Mouse (Mus musculus): ENCODE data around the gene Hdac9. TPM values are rescaled to one million over a fixed set of nuclear protein-coding genes. Genes with fewer than 3 reads are reported as not detected.
"Not testable (repeated sequence)": the region's sequence is repeated elsewhere in the genome, so short reads cannot be mapped to it uniquely, and the experiment has no call there.

Gene Hdac9
- polyA plus RNA-seq, 1 experiment from 2014 or later = 8.8 TPM

DNA sequence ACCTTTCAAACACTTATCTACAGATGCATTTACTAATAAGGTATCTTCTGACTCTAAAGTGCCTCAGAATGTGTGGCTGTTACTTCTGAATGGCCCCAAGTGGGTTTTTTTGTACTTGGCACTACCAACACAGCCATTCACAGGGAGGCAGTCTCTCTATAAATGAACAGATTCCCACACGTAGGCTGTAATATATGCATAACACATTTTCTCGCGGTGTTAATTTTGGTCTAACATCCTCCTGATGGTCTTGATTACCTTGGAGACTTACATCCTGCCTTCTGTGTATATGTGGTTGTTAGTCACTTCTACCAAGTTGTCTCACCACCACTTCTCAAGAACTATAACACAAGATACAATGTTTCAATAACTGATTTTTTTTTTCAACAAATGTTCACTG lies 419.2 kb downstream of the Hdac9 start:
- Histone ChIP-seq H3K27ac (no peak overlapping the region), H3K4me2 (replicated peaks) (no peak overlapping the region), H3K4me3 (no peak overlapping the region), H3K4me1 (no peaks in the 10 kb centered on the region), H3K9me3 (no peaks in the 10 kb centered on the region), H3K9ac (no peak overlapping the region), H3K27me3 (replicated peaks) (no peaks in the 10 kb centered on the region), H3K36me3 (no peaks in the 10 kb centered on the region)
- no peak for ATAC-seq (ENCODE audit: low FRiP score, low read depth)
- 83% methylated on average over 3 of the region's 3 CpGs for WGBS

GRCm38 (mm10) chr12:34495940-34496339 lies 421.0 kb downstream of the Hdac9 start:
- no peaks in the 10 kb centered on the region for H3K9me3 ChIP-seq
- no peak for ATAC-seq (ENCODE audit: low FRiP score, low read depth)
- H3K4me3 ChIP-seq = no peak overlapping the region
- H3K9ac ChIP-seq = no peak overlapping the region
- H3K4me1 ChIP-seq = no peaks in the 10 kb centered on the region
- no peaks in the 10 kb centered on the region for H3K36me3 ChIP-seq
- H3K27me3 ChIP-seq (replicated peaks) = no peaks in the 10 kb centered on the region
- 57% methylated on average over 3 of the region's 3 CpGs for WGBS
- H3K4me2 ChIP-seq (replicated peaks) = no peak overlapping the region
- H3K27ac ChIP-seq = no peak overlapping the region

- H3K9ac ChIP-seq = no peak overlapping the region
- no peak overlapping the region for H3K27ac ChIP-seq
- no peaks in the 10 kb centered on the region for H3K36me3 ChIP-seq
- ATAC-seq (ENCODE audit: low FRiP score, low read depth) = no peak
- H3K4me1 ChIP-seq = no peaks in the 10 kb centered on the region
- no peak overlapping the region for H3K4me3 ChIP-seq
- H3K9me3 ChIP-seq = no peaks in the 10 kb centered on the region
- no peak overlapping the region for H3K4me2 ChIP-seq (replicated peaks)
- H3K27me3 ChIP-seq (replicated peaks) = no peaks in the 10 kb centered on the region
Measured at GRCm38 (mm10) chr12:34489629-34490028, 427.3 kb downstream of the Hdac9 start.

GRCm38 (mm10) chr12:34487666-34488065 lies 429.2 kb downstream of the Hdac9 start:
- 90% methylated on average over 1 of the region's 1 CpGs for WGBS
- Histone ChIP-seq H3K36me3 (no peaks in the 10 kb centered on the region), H3K27me3 (replicated peaks) (no peaks in the 10 kb centered on the region), H3K4me1 (no peaks in the 10 kb centered on the region), H3K4me3 (no peak overlapping the region), H3K9ac (no peak overlapping the region), H3K9me3 (no peaks in the 10 kb centered on the region), H3K27ac (no peak overlapping the region), H3K4me2 (replicated peaks) (no peak overlapping the region)
- no peak for ATAC-seq (ENCODE audit: low FRiP score, low read depth)

DNA sequence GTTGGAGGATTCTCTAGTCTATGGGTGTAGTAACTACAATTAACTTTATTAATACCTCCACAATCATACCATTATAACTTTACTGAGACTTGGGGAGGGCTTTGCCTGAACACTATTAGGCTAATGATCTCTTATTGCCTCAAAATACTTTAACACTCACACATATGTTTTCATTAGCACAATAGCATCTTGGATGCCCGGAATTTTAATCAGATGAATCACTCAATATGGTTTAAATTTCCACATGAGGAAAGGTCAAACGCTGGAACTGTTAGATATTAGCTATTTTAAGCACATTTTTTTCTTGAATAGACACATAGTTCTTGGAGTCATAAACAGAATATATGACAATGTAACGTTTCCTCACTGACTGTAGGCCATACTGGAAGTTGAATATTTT lies 429.9 kb downstream of the Hdac9 start:
- 76% methylated on average over 3 of the region's 3 CpGs for WGBS

DNA sequence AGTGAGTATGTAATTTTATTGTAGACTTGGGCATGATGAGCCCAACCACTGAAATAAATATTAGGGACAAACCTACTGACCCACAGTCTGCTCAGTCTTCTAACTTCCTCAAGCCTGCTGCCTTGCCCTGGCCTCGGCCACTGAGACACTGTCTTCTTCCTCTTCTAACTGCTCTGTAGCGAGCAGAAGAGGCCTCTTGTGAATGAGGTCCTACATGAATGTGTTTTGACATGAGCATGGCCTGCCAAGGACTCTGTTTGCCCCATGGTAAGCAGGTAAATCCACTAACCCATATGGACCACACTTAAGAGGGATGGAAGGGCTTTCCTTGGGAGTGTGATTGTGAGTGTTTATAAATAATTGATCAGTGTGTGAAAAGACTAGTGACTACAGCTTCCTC lies 430.9 kb downstream of the Hdac9 start:
- Histone ChIP-seq H3K4me3 (no peak overlapping the region), H3K36me3 (no peaks in the 10 kb centered on the region), H3K4me1 (no peaks in the 10 kb centered on the region), H3K9me3 (no peaks in the 10 kb centered on the region), H3K4me2 (replicated peaks) (no peak overlapping the region), H3K27ac (no peak overlapping the region), H3K27me3 (replicated peaks) (no peaks in the 10 kb centered on the region), H3K9ac (no peak overlapping the region)
- WGBS = 80% methylated on average over 2 of the region's 2 CpGs
- ATAC-seq (ENCODE audit: low FRiP score, low read depth) = no peak

More for the DNA sequence above, 429.9 kb downstream of the Hdac9 start:
- no peaks in the 10 kb centered on the region for H3K9me3 ChIP-seq
- no peak overlapping the region for H3K9ac ChIP-seq
- H3K4me2 ChIP-seq (replicated peaks) = no peak overlapping the region
- no peak overlapping the region for H3K4me3 ChIP-seq
- H3K4me1 ChIP-seq = no peaks in the 10 kb centered on the region
- no peaks in the 10 kb centered on the region for H3K36me3 ChIP-seq
- no peaks in the 10 kb centered on the region for H3K27me3 ChIP-seq (replicated peaks)
- no peak overlapping the region for H3K27ac ChIP-seq
- ATAC-seq (ENCODE audit: low FRiP score, low read depth) = no peak

- no peak for ATAC-seq (ENCODE audit: low FRiP score, low read depth)
- Histone ChIP-seq H3K27me3 (replicated peaks) (no peaks in the 10 kb centered on the region), H3K4me3 (no peak overlapping the region), H3K9me3 (no peaks in the 10 kb centered on the region), H3K4me1 (no peaks in the 10 kb centered on the region), H3K36me3 (no peaks in the 10 kb centered on the region), H3K9ac (no peak overlapping the region), H3K4me2 (replicated peaks) (no peak overlapping the region), H3K27ac (no peak overlapping the region)
- WGBS = 93% methylated on average over 5 of the region's 5 CpGs
Measured at GRCm38 (mm10) chr12:34481702-34482101, 435.2 kb downstream of the Hdac9 start.

DNA sequence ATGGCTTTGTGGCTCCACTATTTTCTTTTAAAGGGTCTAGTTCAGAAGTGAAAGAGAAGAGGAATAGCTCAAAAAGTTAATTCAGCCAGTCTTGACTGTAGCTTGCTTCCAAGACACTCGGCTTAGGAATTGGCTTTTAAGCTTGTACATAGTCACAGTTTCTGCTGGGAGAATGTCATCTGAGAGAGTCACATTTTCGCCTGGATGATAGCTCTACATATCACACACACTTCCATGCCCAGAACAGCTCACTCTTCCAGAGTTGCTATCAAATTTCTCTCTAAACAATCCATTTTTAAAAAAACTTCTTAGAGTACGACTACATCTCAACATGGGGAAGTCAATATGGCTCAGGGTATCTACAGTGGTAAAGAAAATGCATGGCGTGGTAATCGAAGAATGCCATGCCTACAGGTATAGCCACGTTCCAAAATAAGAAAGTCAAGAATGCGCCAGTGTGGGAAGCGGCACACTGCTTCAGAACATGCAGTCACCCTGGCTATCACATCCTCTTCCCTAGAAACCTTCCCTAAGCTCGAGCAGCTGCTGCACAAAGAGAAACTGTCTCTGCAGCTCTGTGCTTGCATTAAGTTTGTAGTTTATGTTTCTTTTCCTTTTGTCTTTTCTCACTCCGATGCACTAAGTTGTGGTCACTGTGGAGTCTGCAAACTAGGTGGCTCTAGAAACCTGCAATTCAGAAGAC lies 443.8 kb downstream of the Hdac9 start:
- Histone ChIP-seq H3K27ac (no peak overlapping the region), H3K4me2 (replicated peaks) (no peak overlapping the region), H3K9me3 (no peaks in the 10 kb centered on the region), H3K27me3 (replicated peaks) (no peaks in the 10 kb centered on the region), H3K4me3 (no peak overlapping the region), H3K9ac (no peak overlapping the region), H3K36me3 (no peaks in the 10 kb centered on the region), H3K4me1 (no peaks in the 10 kb centered on the region)
- ATAC-seq (ENCODE audit: low FRiP score, low read depth) = no peak
- 84% methylated on average over 10 of the region's 10 CpGs for WGBS

DNA sequence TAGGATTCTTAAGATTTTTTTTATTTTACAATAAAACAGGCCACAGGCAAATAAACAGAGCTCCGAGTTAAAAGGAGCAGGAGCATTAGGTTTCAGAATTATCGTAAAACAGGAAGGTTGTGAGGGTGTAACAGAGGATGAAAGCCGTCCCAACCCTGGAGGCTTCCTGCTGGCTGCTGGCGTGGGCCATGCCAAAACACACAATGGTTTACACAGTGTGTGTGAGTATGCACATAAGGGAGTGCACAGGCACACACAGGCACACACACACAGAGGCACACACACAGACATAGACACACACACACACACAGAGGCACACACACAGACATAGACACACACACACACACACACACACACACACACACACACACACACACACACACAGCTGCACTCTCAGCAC lies 444.4 kb downstream of the Hdac9 start:
- 46% methylated on average over 4 of the region's 4 CpGs for WGBS
- no peaks in the 10 kb centered on the region for H3K4me1 ChIP-seq
- no peaks in the 10 kb centered on the region for H3K27me3 ChIP-seq (replicated peaks)
- no peak overlapping the region for H3K27ac ChIP-seq
- H3K4me2 ChIP-seq (replicated peaks) = no peak overlapping the region
- no peaks in the 10 kb centered on the region for H3K9me3 ChIP-seq
- ATAC-seq (ENCODE audit: low FRiP score, low read depth) = no peak
- H3K4me3 ChIP-seq = no peak overlapping the region
- H3K36me3 ChIP-seq = no peaks in the 10 kb centered on the region
- H3K9ac ChIP-seq = no peak overlapping the region

- no peaks in the 10 kb centered on the region for H3K9me3 ChIP-seq
- 78% methylated on average over 1 of the region's 1 CpGs for WGBS
Measured at GRCm38 (mm10) chr12:34461728-34462127, 455.2 kb downstream of the Hdac9 start.

GRCm38 (mm10) chr12:34452643-34453042 lies 464.3 kb downstream of the Hdac9 start:
- no peaks in the 10 kb centered on the region for H3K4me1 ChIP-seq
- no peaks in the 10 kb centered on the region for H3K9me3 ChIP-seq
- no peak overlapping the region for H3K9ac ChIP-seq
- no peaks in the 10 kb centered on the region for H3K27me3 ChIP-seq (replicated peaks)
- no peak overlapping the region for H3K27ac ChIP-seq
- no peak overlapping the region for H3K4me2 ChIP-seq (replicated peaks)
- WGBS = 91% methylated on average over 5 of the region's 5 CpGs
- ATAC-seq (ENCODE audit: low FRiP score, low read depth) = no peak
- no peak overlapping the region for H3K4me3 ChIP-seq
- no peaks in the 10 kb centered on the region for H3K36me3 ChIP-seq

More at GRCm38 (mm10) chr12:34461728-34462127, 455.2 kb downstream of the Hdac9 start:
- Histone ChIP-seq H3K4me3 (no peak overlapping the region), H3K27ac (no peak overlapping the region), H3K27me3 (replicated peaks) (no peaks in the 10 kb centered on the region), H3K36me3 (no peaks in the 10 kb centered on the region), H3K4me1 (no peaks in the 10 kb centered on the region), H3K9ac (no peak overlapping the region), H3K4me2 (replicated peaks) (no peak overlapping the region)
- ATAC-seq (ENCODE audit: low FRiP score, low read depth) = no peak

- 71% methylated on average over 2 of the region's 2 CpGs for WGBS
- no peak overlapping the region for H3K9ac ChIP-seq
- no peak for ATAC-seq (ENCODE audit: low FRiP score, low read depth)
Measured at GRCm38 (mm10) chr12:34451198-34451597, 465.7 kb downstream of the Hdac9 start.

DNA sequence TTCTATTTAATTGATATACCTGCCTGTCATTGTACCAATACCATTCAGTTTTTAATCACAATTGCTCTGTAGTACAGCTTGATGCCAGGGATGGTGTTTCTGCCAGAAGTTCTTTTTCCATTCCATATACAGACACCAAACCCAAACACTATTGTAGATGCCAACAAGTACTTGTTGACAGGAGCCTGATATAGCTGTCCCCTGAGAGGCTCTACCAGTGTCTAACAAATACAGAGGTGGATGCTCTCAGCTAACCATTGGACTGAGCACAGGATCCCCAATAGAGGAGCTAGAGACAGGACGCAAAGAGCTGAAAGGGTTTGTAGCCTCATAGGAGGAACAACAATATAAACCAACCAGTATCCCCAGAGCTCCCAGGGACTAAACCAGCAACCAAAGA lies 472.2 kb downstream of the Hdac9 start:
- H3K4me2 ChIP-seq (replicated peaks); H3K4me1 ChIP-seq; H3K27me3 ChIP-seq (replicated peaks); H3K27ac ChIP-seq; H3K36me3 ChIP-seq; H3K4me3 ChIP-seq; H3K9me3 ChIP-seq; ATAC-seq (ENCODE audit: low FRiP score, low read depth); H3K9ac ChIP-seq: not testable (repeated sequence)
- 97% methylated on average over 1 of the region's 1 CpGs for WGBS

More at GRCm38 (mm10) chr12:34451198-34451597, 465.7 kb downstream of the Hdac9 start:
- H3K27me3 ChIP-seq (replicated peaks) = no peaks in the 10 kb centered on the region
- H3K36me3 ChIP-seq = no peaks in the 10 kb centered on the region
- H3K4me2 ChIP-seq (replicated peaks) = no peak overlapping the region
- H3K4me1 ChIP-seq = no peaks in the 10 kb centered on the region
- H3K4me3 ChIP-seq = no peak overlapping the region
- H3K27ac ChIP-seq = no peak overlapping the region
- H3K9me3 ChIP-seq = no peaks in the 10 kb centered on the region
